Mouse (Mus musculus): ENCODE measurements around the gene Olfr808.

Gene Olfr808

GRCm38 (mm10) chr10:129765182-129765581 is at the start of gene Olfr808:
Gene Olfr808, plus strand, starts transcription at chr10:129765482.
- no peak for DNase-seq (ENCODE audit: extremely low spot score, low spot score)

DNA sequence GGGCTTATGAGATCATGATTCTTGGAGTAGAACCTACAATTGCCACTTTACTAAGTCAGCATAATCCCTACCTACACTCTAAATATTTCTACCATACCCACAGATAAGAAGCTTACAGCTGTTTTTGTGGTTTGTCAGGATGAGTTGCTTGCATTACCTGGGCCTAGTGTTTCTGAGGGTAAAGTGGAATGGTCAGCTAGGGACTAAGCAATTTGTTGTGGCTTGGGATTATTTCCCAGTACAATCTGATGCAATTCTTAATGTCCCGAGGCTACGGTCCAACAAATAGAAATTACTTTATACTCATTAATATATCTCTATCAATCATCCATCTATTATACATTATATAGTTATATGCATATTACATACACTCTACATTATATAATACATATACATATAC is 36.0 kb upstream of the Olfr808 start, which contains the start of gene Olfr805:
Olfr805 (minus strand) TSS at position 101 of the 400 bp plus-strand sequence.
- no peak for DNase-seq (ENCODE audit: extremely low spot score, low spot score)

- no peak for DNase-seq (ENCODE audit: extremely low spot score, low spot score)
These were observed 23.5 kb upstream of the Olfr808 start, which contains the start of gene Olfr806 for GRCm38 (mm10) chr10:129741821-129742220. Gene Olfr806, minus strand, starts transcription at chr10:129741921.

DNA sequence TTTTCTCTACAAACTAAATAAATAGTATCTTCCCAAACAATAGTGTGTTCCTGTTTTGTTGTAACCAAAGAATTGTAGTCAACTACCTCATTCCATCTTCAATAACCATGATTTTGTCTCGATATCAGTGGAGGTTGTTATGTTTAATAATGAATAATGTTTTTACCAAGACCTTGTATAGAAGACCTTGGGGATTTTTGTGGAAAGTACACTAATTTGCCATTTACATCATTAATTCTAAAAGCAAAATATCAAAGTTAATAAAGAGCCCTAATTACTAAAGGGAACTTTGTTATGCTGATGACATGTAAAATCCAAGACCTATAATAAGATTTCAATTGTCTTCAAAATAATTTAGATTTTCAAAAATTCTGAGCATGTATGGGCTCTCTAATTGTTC is 7.6 kb upstream of the Olfr808 start, which contains the start of gene Olfr807:
Olfr807 (minus strand) TSS at position 101 of the 400 bp plus-strand sequence.
- no peak for DNase-seq (ENCODE audit: extremely low spot score, low spot score)

- no peak for DNase-seq (ENCODE audit: extremely low spot score, low spot score)
These were observed 9.1 kb downstream of the Olfr808 start, which contains the start of gene Olfr809 for GRCm38 (mm10) chr10:129774338-129774737. Gene Olfr809, plus strand, starts transcription at chr10:129774638.

DNA sequence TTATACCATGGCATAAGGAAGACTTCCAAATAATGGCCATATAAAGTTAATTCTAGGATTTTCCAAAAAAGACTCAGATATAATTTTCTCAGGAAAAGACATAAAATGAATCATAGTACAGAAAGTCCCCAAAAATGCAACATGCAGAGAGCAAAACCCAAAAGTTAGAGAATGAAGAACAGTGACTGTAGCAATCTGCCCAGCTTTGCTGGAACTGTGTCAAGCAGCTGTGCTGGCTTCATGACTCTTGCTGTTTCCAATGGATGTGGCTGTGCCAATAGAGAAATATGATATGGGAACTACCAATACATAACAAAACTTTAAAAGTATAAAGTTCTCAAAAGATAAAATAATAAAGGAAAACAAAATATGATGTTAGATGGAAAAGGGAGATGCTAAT is 12.8 kb downstream of the Olfr808 start:
- no peak for DNase-seq (ENCODE audit: extremely low spot score, low spot score)

- DNase-seq (ENCODE audit: extremely low spot score, low spot score): no peak
These were observed 29.5 kb downstream of the Olfr808 start, which contains the start of gene Olfr810 for GRCm38 (mm10) chr10:129794817-129795216. Gene Olfr810, minus strand, starts transcription at chr10:129794917.

DNA sequence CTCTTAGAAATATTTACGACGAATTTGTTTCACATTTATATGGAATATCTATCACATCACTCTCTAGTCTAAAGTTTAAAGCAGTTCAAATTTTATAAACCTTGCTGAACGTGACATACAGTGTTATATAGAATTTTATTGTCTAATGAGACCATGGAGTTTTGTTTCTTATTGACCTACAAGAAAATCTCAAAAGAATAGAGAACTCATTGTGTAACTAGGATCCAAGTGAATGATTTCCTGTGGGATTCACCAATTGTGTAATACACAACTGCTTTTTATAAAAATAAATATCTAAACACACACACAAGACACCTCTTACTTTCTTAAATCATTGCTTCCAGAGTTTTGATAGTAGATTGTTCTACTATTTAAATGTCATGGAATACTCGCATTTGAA is 39.0 kb downstream of the Olfr808 start, which contains the start of gene Olfr811:
Olfr811 (minus strand) TSS at position 101 of the 400 bp plus-strand sequence.
- DNase-seq (ENCODE audit: extremely low spot score, low spot score): no peak
